Mouse (Mus musculus): ENCODE measurements at regions not wholly inside any gene's neighbourhood (a gene's known extent, or its start where the extent isn't known, plus 50 kb on each side); places are given as distances from the start of the nearest gene placed in this dataset.

DNA sequence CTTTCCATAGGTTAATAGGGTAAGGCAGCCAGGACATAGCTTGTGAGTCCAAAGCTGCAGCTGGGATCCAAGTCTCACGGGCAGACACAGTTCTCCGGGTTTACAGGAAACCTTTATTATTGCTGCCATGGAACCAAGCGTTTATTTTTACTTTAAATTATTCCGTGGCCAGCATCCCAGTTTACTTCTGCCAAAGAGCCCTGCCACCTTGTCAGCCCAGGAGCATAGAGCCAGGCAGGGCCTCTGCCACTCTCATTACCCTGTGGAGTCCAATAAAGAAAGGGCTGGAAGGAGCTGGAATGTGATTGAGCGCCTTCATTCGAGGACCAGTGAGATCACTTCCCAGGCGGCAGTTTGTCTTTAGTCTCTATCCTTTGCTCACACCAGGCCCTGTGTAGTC is 96.6 kb upstream of the Atp6ap2 start:
- no peak for DNase-seq

DNA sequence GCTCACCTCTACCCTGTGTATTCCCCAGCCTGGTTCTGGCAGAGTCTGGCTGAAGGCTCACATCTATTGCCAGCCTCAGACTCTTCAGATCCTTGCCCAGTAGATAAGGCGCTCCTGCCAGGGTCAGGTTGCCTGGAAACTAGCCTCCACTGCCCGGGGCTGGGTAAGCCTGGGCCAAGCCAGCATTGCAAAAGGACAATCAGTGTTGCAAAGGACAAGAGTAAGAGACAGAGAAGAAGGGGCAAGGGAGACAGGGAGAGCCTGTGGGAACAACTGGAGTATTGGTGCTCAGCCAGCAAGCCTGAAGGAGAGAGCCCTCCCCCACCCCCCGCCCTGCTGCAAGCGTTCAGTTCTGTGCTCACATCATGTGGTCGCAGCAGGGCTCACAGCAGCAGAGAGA is 94.4 kb upstream of the Atp6ap2 start:
- no peak for DNase-seq

DNA sequence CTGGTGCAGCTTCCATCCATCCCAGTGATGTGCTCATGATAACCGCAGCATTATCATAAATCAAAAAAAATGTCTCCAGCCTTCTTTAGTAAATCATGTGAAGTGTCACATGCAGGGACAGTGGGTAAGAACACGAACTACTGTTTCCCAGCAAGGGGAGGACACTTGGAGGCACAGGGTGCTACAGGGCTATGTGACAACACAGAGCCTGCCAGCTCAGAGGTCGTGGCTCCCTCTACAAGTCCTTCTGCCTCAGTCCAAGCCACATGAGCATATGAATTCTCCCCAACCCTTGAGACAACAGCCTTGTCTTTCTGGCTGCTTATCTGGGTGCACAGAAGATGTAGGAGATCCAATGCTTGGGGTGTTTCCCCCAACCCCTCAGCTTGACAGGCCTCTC is 93.7 kb upstream of the Atp6ap2 start:
- no peak for DNase-seq

DNA sequence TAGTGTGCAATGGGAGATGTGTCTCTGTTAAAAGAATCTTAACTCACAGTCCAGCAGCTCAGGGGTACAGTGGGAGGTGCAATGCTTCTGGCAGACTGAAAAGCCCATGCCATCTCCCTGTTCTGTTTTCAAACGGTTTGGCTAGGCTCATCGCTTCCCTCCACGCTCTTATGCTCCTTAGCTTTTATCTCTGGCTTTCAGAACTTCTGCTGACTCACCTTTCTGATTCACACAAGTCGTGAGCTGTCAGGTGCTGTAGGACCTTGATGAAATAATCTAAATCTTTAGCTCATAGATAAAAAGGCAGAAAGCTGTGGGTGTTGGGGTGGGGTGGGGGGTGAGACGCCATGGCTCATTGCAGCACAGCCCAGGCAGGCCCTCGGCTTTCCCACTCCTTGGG is 93.1 kb upstream of the Atp6ap2 start:
- no peak for DNase-seq

DNA sequence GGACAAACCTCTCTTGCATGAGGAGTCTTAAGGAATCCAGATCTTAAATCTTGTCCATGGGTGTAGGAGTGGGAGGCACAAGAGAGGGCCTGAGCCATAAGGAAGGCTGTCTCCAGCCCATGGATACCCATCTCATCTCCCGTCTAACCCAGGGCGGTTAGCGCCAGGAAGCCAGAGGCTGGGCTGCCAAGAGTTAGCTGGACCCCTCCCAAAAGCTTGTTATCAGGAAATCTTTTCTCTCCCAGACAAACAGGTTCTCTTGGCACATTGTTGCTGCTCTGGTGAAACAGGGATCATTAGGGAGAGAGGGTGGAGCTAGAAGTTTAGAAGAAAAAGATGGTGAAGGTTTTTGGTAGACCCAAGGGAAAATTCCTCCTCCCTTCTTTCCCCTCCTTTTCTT is 87.0 kb upstream of the Atp6ap2 start:
- peak; percentile 40 for DNase-seq

DNA sequence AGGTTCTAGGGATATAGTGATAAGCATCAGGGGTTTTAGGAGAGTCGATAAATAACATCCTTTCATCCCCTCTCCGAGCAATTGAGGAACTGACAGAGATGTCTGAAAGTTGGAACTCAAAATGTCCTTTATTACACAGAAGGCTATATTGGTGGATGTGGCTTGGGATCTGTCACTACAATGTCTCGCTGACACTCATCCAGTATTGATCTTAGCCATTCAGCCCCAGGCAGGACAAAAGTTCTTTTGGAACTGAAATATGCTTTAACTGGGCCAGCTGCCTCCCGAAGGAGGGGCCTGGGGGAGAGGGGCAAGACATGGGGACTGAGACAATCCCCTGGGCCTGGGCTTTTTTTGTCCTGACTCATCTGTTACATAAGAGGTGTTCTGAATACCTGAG is 85.2 kb upstream of the Atp6ap2 start:
- no peak for DNase-seq

DNA sequence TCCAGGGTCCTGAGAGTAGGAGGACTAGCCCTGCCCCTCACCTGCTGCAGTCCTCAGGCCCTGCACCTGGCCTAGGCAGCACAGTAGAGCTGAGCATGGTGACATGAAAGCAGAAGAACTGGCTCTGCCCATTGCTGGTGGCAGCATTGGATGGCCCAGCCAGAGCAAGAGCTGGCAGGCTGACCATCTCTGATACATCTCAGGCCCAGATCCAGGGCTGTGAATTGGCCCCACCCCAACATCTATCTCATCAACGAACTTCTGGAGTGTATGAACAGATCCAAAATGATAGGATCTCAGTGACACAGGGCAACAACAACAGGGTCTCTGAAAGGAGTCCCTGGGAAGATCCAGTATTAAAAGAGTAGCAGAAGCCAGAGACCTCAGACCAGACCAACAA is 84.0 kb upstream of the Atp6ap2 start:
- no peak for DNase-seq

DNA sequence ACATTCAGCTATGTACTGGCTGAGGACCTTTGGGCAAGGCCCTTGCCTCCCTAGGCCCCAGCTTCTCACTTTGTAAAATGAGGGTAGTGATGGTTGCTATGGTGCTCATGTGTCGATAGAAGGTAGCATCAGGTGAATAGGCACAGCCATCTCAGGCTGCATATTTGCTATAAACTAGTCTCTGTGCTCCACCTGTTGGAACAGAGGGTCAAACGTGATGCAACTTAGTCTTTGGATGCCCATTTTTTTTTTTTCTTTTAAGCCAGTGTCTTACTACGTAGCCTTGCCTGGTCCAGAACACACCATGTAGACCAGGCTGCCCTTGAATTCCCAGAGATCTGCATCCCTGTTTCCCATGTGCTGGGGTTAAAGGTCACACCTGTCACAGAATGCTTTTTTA is 76.5 kb upstream of the Atp6ap2 start:
- no peak for DNase-seq

DNA sequence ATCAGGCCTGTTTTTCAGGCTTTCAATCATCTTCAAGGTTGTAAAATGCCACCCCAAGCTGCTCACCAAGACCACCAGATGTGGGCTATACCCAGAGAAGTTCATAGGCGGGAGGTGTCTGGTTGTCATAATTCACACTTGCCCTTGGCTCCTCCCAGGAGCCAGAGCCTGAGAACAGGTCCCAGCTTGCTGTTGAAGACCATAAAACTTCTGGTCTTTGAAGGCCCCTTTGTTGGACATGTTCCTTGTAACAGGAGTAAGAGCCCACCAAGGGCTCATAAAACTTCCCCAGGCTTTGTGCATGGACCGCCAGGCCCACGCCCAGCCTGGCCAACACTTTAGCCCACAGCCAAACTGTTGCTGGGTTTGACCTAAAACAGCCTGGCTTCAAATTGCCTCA is 62.6 kb upstream of the Atp6ap2 start:
- no peak for DNase-seq

DNA sequence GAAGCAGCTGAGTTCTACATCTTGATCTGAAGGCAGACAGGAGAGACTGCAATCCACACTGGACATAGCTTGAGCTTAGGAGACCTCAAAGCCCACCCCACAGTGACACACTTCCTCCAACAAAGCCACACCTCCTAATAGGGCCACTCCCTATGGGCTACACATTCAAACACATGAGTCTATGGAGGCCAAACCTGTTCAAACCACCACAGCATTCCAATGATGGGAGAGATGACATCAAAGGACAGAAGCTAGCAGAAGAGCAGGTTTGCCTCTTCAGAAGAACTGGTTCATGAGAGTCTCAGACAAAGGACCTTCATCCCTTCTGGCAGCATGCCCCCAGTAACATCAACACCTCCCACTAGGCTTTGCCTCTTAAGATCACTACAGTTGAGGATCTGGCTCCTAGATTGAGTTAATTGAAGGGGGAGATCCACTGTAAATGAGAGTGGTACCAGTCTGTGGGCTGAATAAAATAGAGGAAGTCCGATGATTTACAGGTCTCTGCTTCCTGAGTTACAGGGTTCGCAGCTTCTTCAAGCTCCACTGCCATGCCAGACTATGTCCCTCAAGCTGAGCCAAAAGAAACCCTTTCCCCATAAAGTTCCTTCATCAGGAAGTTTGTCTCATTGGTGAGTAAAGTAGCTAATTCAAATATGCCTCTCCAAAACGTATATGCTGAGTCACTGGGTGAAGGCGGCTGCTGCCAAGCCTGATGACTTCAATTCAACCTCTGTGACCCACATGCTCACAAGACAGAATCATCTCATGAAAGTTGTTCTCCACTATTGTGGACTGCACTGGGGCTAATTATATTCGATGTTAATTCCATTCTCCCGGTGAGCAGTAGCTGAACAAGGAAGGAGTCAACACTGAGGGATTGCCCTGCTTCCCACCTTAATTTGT is 56.9 kb upstream of the Atp6ap2 start:
- DNase-seq, result no peak
